Mouse (Mus musculus): Measurements from ENCODE around the gene Nhp2.

Nhp2 gene

DNA sequence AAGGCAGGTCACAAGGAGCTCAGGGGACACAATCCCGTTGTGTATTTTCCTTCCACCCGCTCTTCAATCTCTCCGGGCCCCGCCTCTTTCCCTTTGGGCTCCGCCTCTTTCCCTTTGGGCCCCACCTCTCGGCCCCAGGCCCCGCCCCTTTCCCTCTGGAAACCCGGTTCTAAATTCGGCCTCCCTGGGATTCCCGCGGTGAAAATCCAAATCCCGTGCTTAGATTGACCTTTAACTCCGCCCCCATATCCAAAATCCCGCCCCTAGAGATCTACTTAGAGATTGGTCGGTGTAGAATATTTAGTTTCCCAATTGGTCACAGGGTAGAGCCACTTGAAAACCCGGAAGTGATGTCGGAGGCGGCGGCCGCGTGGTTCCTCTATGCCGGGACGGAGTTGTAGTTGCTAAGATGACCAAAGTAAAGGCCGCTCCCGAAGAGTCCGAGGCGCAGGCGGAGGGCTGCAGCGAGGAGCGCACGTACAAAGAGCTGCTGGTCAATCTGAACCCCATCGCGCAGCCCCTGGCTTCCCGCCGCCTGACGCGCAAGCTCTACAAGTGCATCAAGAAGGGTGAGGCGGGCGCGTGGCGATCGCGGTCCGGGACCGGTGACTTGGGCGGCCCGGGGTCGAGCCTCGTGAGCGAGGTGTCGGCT is at the start of gene Nhp2:
Gene Nhp2 (plus strand): TSS at position 327 of the 652 bp plus-strand sequence.
- WGBS: under 1% methylated on average over 51 of the region's 51 CpGs

GRCm38 (mm10) chr11:51576454-51576853 is 43.1 kb upstream of the Nhp2 start:
- 48% methylated on average over 4 of the region's 4 CpGs for WGBS

DNA sequence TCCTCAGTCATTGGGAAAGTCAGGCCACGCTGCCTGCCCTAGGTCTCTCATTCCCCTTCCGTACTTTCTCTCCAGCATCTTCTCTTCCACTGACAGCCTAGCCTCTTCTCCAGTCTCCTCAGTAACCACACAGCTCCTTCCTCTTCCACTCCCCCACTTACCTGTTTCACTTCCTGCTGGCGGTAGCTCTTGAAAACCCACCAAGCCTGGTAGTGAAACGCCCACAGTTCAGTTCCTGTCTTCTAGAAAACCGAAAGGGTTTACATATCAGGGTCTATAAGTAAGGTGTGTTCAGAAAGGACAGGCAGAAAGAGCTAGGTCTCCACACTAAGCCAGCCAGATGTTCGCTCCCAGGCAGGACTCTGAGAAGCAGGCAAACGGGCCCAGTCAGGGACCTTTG is 41.9 kb upstream of the Nhp2 start:
- 88% methylated on average over 7 of the region's 7 CpGs for WGBS

DNA sequence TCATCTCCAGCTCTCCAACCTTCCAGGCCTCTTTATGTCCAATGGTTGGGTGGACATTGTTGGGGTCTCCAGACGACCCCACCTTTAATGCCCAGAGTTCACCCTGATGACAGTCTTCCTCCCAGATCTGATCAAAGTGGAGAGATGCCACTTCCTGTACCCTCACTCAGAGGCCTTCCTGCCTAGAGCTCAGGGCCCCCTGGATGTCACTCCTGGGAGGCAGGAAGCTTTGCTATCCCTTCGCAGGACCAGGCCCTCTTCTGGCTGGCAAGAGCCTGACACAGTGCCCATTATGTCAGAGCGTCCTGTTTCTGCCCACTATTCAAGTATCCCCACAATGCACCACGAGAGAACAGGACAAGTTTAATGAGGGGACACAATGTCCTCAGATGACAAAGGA is 40.5 kb upstream of the Nhp2 start:
- WGBS: 74% methylated on average over 4 of the region's 4 CpGs

GRCm38 (mm10) chr11:51582713-51583112 is 36.8 kb upstream of the Nhp2 start:
- WGBS: 37% methylated on average over 8 of the region's 8 CpGs

DNA sequence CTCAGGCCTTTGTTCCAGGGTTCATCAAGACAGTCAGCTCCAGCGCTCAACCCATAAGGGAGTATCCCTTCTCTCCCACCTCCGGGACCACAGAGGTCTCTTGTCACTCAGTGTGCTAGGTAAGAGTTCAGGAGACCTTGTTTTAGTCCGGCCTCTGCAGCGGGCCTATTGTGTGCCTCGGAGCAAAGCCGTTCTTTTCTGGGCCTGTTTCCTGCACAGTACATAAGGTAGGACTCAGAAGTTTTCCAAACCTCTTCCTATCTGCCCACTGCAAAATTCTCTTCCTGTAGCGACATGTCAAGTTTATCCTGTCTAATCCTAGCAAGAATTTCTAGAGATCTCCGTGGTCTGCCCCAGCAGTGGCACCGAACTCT is 35.5 kb upstream of the Nhp2 start:
- 5% methylated on average over 9 of the region's 9 CpGs for WGBS

DNA sequence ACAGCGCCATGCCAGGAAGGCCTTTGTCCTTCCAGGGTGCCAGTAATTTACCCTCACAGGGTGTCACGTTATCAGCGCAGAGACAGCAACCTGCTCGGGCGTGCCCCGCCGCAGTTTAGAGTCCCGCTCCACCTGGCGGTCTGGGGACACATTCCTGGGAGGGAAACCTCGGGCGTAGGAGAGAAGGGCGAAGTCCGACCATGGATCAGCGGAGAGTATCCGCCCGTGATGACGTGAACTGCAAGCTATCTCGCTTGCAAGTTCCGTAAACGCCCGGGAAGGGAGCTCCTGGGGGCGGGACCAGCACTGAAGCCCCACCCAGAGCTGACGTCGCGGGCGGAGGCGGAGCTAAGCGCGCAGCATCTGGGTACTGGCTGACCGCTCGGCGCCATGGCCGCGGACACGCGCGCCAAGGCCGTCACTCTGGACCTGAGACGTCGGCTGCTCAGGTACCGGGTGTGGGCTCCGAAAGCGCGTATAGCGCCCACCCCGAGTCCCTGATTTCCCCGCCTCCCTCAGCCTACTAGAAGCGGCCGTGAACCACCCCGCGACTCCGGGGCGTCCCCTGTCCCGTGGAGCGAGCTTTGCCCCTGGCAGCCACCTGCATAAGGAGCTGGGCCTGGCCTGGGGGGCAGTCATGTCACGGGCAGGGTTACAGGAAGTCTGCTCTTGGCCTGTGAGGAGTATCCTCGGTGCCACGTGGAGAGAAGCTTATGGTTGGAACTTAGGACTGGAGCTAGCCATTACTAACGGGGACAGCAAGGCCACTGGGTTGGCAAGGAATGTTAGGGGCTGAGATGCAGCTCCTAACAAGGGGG is 34.9 kb upstream of the Nhp2 start, which contains the start of gene Phykpl:
Gene Phykpl (plus strand): TSS at position 327 of the 818 bp plus-strand sequence.
- under 1% methylated on average over 59 of the region's 59 CpGs for WGBS

DNA sequence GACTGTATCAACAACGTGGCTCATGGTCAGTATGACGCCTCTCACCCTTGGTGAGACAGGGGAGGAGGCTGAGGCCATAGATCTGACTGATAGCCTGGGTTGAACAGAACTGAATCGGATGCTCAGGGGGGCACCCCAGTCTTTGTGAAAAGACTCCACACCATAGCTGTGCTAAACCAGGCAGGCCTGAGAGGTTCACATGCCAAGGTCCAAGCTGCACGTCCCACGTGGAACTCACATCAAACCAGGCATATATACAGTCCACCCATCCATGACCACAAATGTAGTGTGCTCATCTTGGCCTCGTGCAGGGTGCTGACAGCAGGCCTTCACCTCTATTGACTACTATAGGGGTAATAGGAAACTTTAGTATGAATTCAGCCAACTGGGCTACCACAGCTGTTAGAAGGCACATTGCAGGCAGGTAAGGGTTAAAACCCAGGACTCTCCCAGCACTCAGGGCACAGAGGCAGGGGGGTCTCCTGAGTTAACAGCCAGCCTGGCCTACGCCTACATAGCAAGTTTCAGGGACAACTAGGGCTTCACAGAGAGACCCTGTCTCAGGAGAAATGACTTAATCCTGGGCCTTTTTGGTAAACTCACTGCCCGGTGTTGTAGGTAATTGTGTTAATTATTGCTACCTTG is 33.8 kb upstream of the Nhp2 start:
- WGBS: 62% methylated on average over 8 of the region's 8 CpGs

DNA sequence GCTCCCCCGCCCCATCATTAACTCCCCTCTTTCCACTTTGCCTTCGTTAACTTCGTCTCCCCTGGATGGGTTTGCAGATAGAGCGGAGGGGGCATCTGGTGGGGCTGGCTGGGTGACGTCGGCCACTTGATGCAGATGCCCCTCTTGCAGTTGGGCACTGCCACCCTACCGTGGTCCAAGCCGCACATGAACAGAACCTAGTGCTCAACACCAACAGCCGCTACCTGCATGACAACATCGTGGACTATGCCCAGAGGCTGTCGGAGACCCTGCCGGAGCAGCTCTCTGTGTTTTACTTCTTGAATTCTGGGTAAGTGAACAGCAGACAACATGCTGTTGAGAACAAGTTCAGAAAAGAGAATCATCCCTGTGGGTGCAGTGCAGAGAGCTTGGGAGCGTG is 33.1 kb upstream of the Nhp2 start:
- WGBS: 85% methylated on average over 13 of the region's 13 CpGs

DNA sequence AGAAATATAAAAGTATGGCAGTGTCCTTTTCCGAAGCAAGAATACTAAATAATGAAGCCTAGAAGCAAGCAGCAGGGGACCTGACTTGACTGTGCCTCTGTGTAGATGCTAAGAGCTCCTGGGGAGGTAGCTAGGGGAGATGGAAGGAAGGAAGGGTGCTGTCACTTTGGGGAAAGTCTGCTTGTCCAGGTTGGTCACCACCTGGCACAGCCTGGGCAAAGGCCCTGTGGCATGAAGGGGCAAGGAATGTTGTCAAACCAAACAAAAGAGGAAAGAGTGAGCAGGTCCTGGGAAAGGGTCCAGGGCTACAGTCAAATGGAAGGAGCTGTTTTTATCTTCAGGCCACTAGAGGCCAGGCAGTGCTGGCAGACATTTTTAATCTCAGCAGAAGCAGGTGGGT is 32.5 kb upstream of the Nhp2 start:
- WGBS: 91% methylated on average over 1 of the region's 1 CpGs

DNA sequence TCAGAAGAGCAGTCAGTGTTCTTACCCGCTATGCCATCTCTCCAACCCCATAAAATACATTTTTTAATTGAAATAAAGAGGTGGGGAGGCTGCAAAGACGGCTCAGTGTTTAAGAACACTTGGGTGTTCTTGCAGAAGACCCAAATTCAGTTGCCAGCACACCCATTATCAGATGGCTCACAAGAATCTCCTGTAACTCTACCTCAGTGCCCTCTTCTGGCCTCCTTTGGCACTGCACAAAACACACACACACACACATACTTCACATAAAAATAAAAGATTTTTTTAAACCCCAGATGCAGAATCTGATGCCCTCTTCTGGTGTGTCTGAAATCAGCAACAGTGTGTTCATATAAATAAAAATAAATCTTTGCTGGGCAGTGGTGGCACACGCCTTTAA is 30.7 kb upstream of the Nhp2 start:
- WGBS: 95% methylated on average over 3 of the region's 3 CpGs

- 60% methylated on average over 7 of the region's 7 CpGs for WGBS
Measured at GRCm38 (mm10) chr11:51591168-51591567, 28.4 kb upstream of the Nhp2 start.

GRCm38 (mm10) chr11:51591915-51592314 is 27.6 kb upstream of the Nhp2 start:
- WGBS: 88% methylated on average over 7 of the region's 7 CpGs

DNA sequence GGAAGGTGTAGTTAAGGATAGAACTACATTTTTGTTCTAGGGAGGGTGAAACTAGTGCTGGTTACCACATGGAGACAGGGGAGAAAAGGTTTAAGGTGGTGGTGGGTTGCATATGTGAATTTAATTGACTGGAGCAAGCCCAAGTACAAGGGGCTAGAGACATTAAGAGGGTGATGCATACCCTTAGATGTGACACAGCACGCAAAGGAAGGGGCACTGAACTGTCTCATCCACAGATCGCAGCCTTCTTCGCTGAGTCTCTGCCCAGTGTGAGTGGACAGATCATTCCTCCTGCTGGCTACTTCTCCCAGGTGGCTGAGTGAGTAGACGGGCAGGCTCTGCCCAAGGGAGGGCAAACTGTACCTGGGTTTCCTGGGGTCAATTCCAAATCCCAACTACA is 26.2 kb upstream of the Nhp2 start:
- 93% methylated on average over 4 of the region's 4 CpGs for WGBS

DNA sequence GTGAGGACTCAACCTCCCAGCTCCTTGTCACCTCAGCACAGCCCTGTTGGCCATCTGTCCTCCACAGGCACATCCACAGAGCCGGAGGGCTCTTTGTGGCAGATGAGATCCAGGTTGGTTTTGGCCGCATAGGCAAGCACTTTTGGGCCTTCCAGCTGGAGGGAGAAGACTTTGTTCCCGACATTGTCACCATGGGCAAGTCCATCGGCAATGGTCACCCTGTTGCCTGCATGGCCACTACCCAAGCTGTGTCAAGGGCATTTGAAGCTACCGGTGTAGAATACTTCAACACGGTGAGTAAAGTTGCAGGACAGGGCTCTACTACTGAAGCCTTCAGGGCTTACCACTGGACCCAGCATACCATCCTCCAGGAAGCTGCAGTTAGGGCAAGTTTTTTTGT is 25.7 kb upstream of the Nhp2 start:
- WGBS: 91% methylated on average over 6 of the region's 6 CpGs

- WGBS: 64% methylated on average over 3 of the region's 3 CpGs
Measured at GRCm38 (mm10) chr11:51594715-51595350, 24.7 kb upstream of the Nhp2 start.

DNA sequence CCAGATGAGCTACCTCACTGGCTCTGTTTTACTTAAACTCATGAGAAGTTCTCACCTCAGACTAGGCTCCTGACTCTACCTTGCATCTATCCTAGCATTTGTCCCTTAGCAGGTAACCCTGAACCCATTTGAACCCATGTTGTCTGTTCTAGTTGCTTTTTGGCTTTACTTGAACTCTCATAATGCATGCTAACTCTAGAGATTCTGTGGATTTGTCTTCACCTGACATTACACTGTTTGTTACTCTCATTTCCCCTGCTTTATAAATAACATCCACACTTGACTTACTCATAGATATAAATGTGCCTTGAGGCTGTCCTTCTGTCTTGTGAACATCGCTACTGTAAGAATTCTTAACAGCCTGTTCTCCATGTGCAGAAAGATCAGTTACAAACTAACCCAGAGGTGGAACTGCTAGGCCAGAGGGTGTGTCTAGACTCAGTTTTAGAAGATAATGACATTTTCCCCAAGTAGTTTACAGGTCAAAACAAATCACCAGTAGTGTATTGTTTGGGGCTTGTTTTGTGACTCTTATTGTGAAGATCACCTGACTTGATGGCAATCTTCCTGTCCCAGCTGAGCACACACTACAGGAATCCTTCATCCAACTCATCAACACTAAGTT is 24.0 kb upstream of the Nhp2 start:
- 59% methylated on average over 1 of the region's 1 CpGs for WGBS

DNA sequence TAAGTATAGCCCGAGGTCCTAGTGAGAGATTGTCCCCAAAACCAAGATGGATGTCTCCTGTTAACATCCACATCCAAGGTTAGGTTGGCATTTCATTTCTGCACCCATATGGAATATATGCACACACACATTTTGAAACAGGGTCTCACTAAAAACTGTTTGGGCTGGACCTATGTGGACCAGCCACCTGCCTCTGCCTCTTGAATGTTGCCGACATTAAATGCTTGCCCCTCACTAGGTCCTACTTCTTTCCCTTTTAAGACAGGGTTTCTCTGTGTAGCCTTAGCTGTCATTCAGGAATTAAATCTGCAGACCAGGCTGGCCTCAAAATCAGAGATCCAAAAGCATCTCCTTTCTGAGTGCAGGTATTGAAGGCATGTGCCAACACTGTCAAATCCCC is 22.0 kb upstream of the Nhp2 start:
- 55% methylated on average over 2 of the region's 2 CpGs for WGBS

- 60% methylated on average over 3 of the region's 3 CpGs for WGBS
Measured at GRCm38 (mm10) chr11:51602253-51602652, 17.3 kb upstream of the Nhp2 start.

- under 1% methylated on average over 79 of the region's 81 CpGs for WGBS
Measured at GRCm38 (mm10) chr11:51605602-51606446, 13.7 kb upstream of the Nhp2 start.

Measured in cerebral cortex, adult 2 months (tissue).